8 mouse cellular contexts compared by ENCODE assay signal in the genomic region with DNA sequence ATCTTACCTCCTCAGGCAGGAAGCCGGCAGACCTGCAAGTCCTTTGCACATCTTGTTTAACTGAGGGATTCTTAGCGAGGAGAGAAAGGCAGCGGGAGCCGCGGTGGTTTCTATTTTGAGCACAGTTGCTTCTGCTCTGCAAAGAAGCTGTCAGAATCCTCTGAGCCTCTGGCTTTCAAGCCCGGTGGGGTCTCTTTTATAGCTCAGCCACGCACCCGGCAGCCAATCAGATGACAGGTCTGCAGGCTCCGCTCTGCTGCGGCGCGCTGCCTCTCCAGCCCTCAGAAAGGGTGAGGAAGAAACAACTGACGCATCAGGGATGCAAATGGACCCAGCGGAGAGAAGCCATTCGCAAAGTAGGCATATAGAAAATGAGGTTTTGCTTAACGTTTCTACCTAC. TPM values are rescaled to one million over a fixed set of nuclear protein-coding genes. Genes with fewer than 3 reads are reported as not detected.
DNase-seq lines count a peak whose midpoint lies in the region; ATAC-seq lines count a peak whose summit lies in the region.

A gene (minus strand): TSS at position 170 of the 400 bp plus-strand sequence.

- no peaks in the 10 kb centered on the region for H3K9me3 ChIP-seq in intestine, embryonic 15.5 days

- under 1% methylated on average over 16 of the region's 16 CpGs for WGBS in intestine, embryonic 15.5 days

- H3K27me3 ChIP-seq in intestine, embryonic 15.5 days (replicated peaks) = 0 out of 2 replicates have a peak, but pooled peaks cover 3% of the 10 kb centered on the region

- H3K36me3 ChIP-seq in intestine, embryonic 15.5 days = no peaks in the 10 kb centered on the region

- H3K4me2 ChIP-seq in intestine, embryonic 15.5 days (replicated peaks) = peak within 1 kb of the TSS; percentile 68

- peak within 1 kb of the TSS; percentile 11; the same call in 1 of the 2 replicates for H3K9ac ChIP-seq in intestine, embryonic 15.5 days

- peak within 1 kb of the TSS; percentile 27 for H3K4me3 ChIP-seq in intestine, embryonic 15.5 days (replicated peaks)

- peak; percentile 85 for ATAC-seq in intestine, embryonic 15.5 days

- peak; percentile 71 for DNase-seq in adrenal gland, adult 8-10 months
- peak; percentile 82 for DNase-seq in embryo, embryonic 11 days
- DNase-seq in gastrocnemius, postnatal 25 days = peak; percentile 57
- peak; percentile 82 to 86 for DNase-seq in left cerebral cortex, adult 8-10 months (ENCODE audit: low spot score in 2 of 2)
- DNase-seq in lung, postnatal 36 days = peak; percentile 60
- DNase-seq in right cerebral cortex, postnatal 25 days = peak; percentile 89
- no peak for DNase-seq in T-cell, adult 2 months (ENCODE audit: low spot score)

- H3K27ac ChIP-seq in intestine, embryonic 15.5 days = no peak within 1 kb of the TSS

- H3K4me1 ChIP-seq in intestine, embryonic 15.5 days (replicated peaks) = no peaks in the 10 kb centered on the region

RNA-seq across cellular contexts. Expression of the gene that starts here (rescaled TPM):
- total RNA-seq in adrenal gland, adult 8-10 months (2022) = 10 to 100 TPM; 44.4 to 51.6 (median 48.7) TPM
- 1 to 10 TPM; 6.9 to 9.0 TPM for total RNA-seq in gastrocnemius, postnatal 25 days (2021)
- 4.3 and 6.1 TPM in 2 replicates for polyA plus RNA-seq in intestine, embryonic 15.5 days (2015; fragmentation: Nextera tagmentation; extraction: Ambion mirVana)
- total RNA-seq in left cerebral cortex, adult 8-10 months (2022) = 100 to 1,000 TPM; 299 to 399 (median 336) TPM

Comparison
In these comparisons a context has a peak if more than half of its experiments do, and no peak if none do; other contexts are left out.
1. RNA of the gene that starts here (total RNA-seq): 299 to 399 TPM in left cerebral cortex, adult 8-10 months; 44.4 to 51.6 TPM in adrenal gland, adult 8-10 months and 6.9 to 9.0 TPM in gastrocnemius, postnatal 25 days; every median in the first group is over 4 times any median in the second.